In the genomic region with DNA sequence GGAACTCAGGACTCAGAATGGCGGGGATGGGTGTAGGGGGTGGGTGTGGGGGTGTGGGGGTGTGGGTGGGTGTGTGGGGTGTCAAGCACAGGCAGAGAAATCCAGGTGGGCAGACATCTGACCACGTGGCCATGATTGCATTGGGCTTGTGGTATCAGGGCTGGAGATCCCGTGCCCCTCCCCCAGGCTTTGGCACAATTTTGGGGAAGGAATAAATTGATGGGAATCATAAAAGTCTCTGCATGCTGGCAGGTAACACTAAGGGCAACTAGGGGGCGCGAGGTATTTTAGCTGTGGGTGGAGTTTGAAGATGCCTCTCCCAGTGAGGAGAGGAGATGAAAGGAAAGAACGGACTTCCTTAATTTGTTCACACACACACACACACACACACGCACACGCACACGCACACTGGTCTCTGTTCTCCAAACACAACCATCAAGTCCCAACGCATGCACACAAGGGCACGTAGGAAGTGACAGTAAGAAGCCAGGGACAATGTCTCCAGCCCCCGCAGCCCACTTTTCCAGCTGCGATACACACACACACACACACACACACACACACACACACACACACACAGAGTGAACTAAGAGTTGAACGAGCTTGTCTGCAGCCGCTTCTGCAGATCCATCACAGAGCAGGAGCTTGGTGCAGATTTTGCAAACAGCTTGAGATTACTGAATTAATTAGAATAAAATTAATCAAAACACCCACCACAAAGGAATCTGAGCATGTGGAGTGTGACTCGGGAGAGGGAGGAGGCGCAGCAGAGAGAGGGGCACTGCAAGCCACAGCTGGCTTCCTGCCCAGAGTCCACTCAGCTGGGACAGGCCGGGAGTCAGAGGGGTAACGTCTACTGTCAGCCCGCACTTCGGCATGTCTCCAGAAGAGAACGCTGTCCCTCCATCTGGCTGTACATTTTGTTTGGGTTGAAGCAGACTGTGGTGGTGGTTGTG, we compare ENCODE assay signal across 8 mouse cellular contexts. TPM values are rescaled to one million over a fixed set of nuclear protein-coding genes. Genes with fewer than 3 reads are reported as not detected.
DNase-seq lines count a peak whose midpoint lies in the region; ATAC-seq and TF ChIP-seq lines count a peak whose summit lies in the region.

No protein-coding gene starts in this region.

- H3K9ac ChIP-seq in liver, embryonic 12.5 days, result no peak overlapping the region
- H3K9ac ChIP-seq in forebrain, embryonic 13.5 days, result peak overlapping the region; percentile 1; the same call in 1 of the 2 replicates
- no peak overlapping the region for H3K9ac ChIP-seq in intestine, embryonic 16.5 days (ENCODE audit: low read depth, low read length)
- H3K9ac ChIP-seq in midbrain, postnatal 0 days (replicated peaks; ENCODE audit: low read length, poor library complexity, severe bottlenecking), result 0 out of 2 replicates have a peak overlapping the region, but pooled peaks have one; percentile 19

- H3K4me3 ChIP-seq in liver, embryonic 12.5 days, result no peak overlapping the region
- no peak overlapping the region for H3K4me3 ChIP-seq in forebrain, embryonic 13.5 days
- H3K4me3 ChIP-seq in intestine, embryonic 16.5 days (ENCODE audit: low read length), result no peak overlapping the region
- H3K4me3 ChIP-seq in left cerebral cortex, adult 2 months, result no peak overlapping the region
- no peak overlapping the region for H3K4me3 ChIP-seq in midbrain, postnatal 0 days (ENCODE audit: low read depth, low read length)

- no peak overlapping the region for H3K4me2 ChIP-seq in liver, embryonic 12.5 days
- peak overlapping the region; percentile 39 for H3K4me2 ChIP-seq in forebrain, embryonic 13.5 days
- peak overlapping the region; percentile 17 for H3K4me2 ChIP-seq in intestine, embryonic 16.5 days (ENCODE audit: low read depth, low read length)
- peak overlapping the region; percentile 9; the same call in 1 of the 2 replicates for H3K4me2 ChIP-seq in midbrain, postnatal 0 days (ENCODE audit: low read depth, low read length, poor library complexity, severe bottlenecking)

- peaks cover 55% of the 10 kb centered on the region for H3K27me3 ChIP-seq in liver, embryonic 12.5 days (replicated peaks)
- no peaks in the 10 kb centered on the region for H3K27me3 ChIP-seq in forebrain, embryonic 13.5 days
- no peaks in the 10 kb centered on the region for H3K27me3 ChIP-seq in intestine, embryonic 16.5 days (replicated peaks; ENCODE audit: control insufficient read depth, insufficient read depth, low read length)
- no peaks in the 10 kb centered on the region for H3K27me3 ChIP-seq in midbrain, postnatal 0 days (ENCODE audit: insufficient read depth, low read length)

- intact Hi-C loops in left cerebral cortex, adult 2 months (cut with DNase I), result no loop called here

- peak; percentile 13 for TF ChIP-seq CTCF in left cerebral cortex, adult 2 months (IDR thresholded peaks at IDR 0.05)
- TF ChIP-seq CTCF in midbrain, postnatal 0 days (IDR thresholded peaks at IDR 0.05), result peak; percentile 57

- peaks cover 13% of the 10 kb centered on the region for H3K4me1 ChIP-seq in liver, embryonic 12.5 days
- peaks cover 42% of the 10 kb centered on the region for H3K4me1 ChIP-seq in forebrain, embryonic 13.5 days
- H3K4me1 ChIP-seq in intestine, embryonic 16.5 days (ENCODE audit: control insufficient read depth, insufficient read depth, low read length), result peaks cover 10% of the 10 kb centered on the region
- H3K4me1 ChIP-seq in midbrain, postnatal 0 days (ENCODE audit: insufficient read depth, low read length), result no peaks in the 10 kb centered on the region

- H3K9me3 ChIP-seq in liver, embryonic 12.5 days (replicated peaks), result no peaks in the 10 kb centered on the region
- no peaks in the 10 kb centered on the region; the same call in 1 of the 2 replicates for H3K9me3 ChIP-seq in forebrain, embryonic 13.5 days (replicated peaks)
- no peaks in the 10 kb centered on the region for H3K9me3 ChIP-seq in intestine, embryonic 16.5 days (ENCODE audit: control insufficient read depth, low read length)
- H3K9me3 ChIP-seq in midbrain, postnatal 0 days (ENCODE audit: low read length), result no peaks in the 10 kb centered on the region

- H3K36me3 ChIP-seq in liver, embryonic 12.5 days, result no peaks in the 10 kb centered on the region
- H3K36me3 ChIP-seq in forebrain, embryonic 13.5 days (ENCODE audit: poor library complexity, severe bottlenecking), result no peaks in the 10 kb centered on the region
- no peaks in the 10 kb centered on the region for H3K36me3 ChIP-seq in intestine, embryonic 16.5 days (ENCODE audit: control insufficient read depth, insufficient read depth, low read length)
- no peaks in the 10 kb centered on the region for H3K36me3 ChIP-seq in midbrain, postnatal 0 days (ENCODE audit: insufficient read depth, low read length)

- H3K27ac ChIP-seq in liver, embryonic 12.5 days, result no peak overlapping the region
- H3K27ac ChIP-seq in forebrain, embryonic 13.5 days, result peak overlapping the region; percentile 85
- H3K27ac ChIP-seq in intestine, embryonic 16.5 days (ENCODE audit: low read length), result no peak overlapping the region
- H3K27ac ChIP-seq in left cerebral cortex, adult 2 months, result no peak overlapping the region
- no peak overlapping the region for H3K27ac ChIP-seq in midbrain, postnatal 0 days (ENCODE audit: low read depth, low read length)

- no peak for ATAC-seq in liver, embryonic 12.5 days
- ATAC-seq in forebrain, embryonic 13.5 days, result peak; percentile 83
- peak; percentile 67 for ATAC-seq in intestine, embryonic 16.5 days
- no peak; the same call in 1 of the 2 replicates for ATAC-seq in midbrain, postnatal 0 days (ENCODE audit: low FRiP score)

- peak; percentile 47 for DNase-seq in liver
- DNase-seq in left cerebral cortex, adult 2 months (ENCODE audit: extremely low spot score in 1 of 2, low spot score in 2 of 2), result peak; percentile 24 to 45
- peak; percentile 92 for DNase-seq in midbrain, postnatal 0 days (ENCODE audit: low spot score)
- DNase-seq in c-Kit-positive CD71-positive TER-119-positive erythroid progenitor cells, embryonic 14.5 days (ENCODE audit: low spot score), result no peak
- DNase-seq in cerebellum, adult 11-12 months, result no peak

- WGBS in liver, embryonic 12.5 days (ENCODE audit: insufficient replicate concordance), result 39% methylated on average over 22 of the region's 22 CpGs
- 36% methylated on average over 22 of the region's 22 CpGs for WGBS in forebrain, embryonic 13.5 days
- 34% methylated on average over 22 of the region's 22 CpGs for WGBS in intestine, embryonic 16.5 days
- 30% methylated on average over 22 of the region's 22 CpGs for WGBS in midbrain, postnatal 0 days

RNA-seq across cellular contexts. Expression of a gene that starts 21.3 kb away (rescaled TPM):
- polyA plus RNA-seq in liver, embryonic 12.5 days (2016; fragmentation: Nextera tagmentation; extraction: Ambion mirVana), result 9.8 and 10.8 TPM in 2 replicates
- 13.0 and 14.2 TPM in 2 replicates for polyA plus RNA-seq in forebrain, embryonic 13.5 days (2015; fragmentation: Nextera tagmentation; extraction: Ambion mirVana)
- polyA plus RNA-seq in intestine, embryonic 16.5 days (2015; fragmentation: Nextera tagmentation; extraction: Ambion mirVana), result 10.2 and 12.4 TPM in 2 replicates
- total RNA-seq in left cerebral cortex, adult 2 months (2021), result 10 to 100 TPM; 13.9 to 17.3 TPM
- total RNA-seq in midbrain, postnatal 0 days (2014; rRNA removed), result 9.0 and 9.4 TPM in 2 replicates
- polyA plus RNA-seq in midbrain, postnatal 0 days (2015; fragmentation: Nextera tagmentation; extraction: Ambion mirVana), result 8.3 and 8.6 TPM in 2 replicates

Comparison
In these comparisons a context has a peak if more than half of its experiments do, and no peak if none do; other contexts are left out.
1. DNase-seq: peak in liver (single experiment), left cerebral cortex, adult 2 months (2 of 2) and midbrain, postnatal 0 days (single experiment); none in c-Kit-positive CD71-positive TER-119-positive erythroid progenitor cells, embryonic 14.5 days (single experiment) and cerebellum, adult 11-12 months (single experiment).
2. ATAC-seq: peak in forebrain, embryonic 13.5 days (single experiment) and intestine, embryonic 16.5 days (single experiment); none in liver, embryonic 12.5 days (single experiment) and midbrain, postnatal 0 days (single experiment).
3. H3K9ac ChIP-seq: peak in forebrain, embryonic 13.5 days (single experiment) and midbrain, postnatal 0 days (single experiment); none in liver, embryonic 12.5 days (single experiment) and intestine, embryonic 16.5 days (single experiment).